Mouse (Mus musculus): ENCODE data around the gene Bcor.

- no peak for TF ChIP-seq POLR2A (IDR thresholded peaks at IDR 0.05; ENCODE audit: extremely low read depth, insufficient read depth, low read length)
- no peak for TF ChIP-seq CTCF (IDR thresholded peaks at IDR 0.05; ENCODE audit: low read depth, low read length)
These were observed 93.1 kb downstream of the Bcor start for GRCm38 (mm10) chrX:12067031-12067430.

Data from liver, adult 2 months (tissue).